Mouse (Mus musculus) heart, embryonic 16.5 days (tissue): Measurements from ENCODE around the gene Vsx2. TPM values are rescaled to one million over a fixed set of nuclear protein-coding genes. Genes with fewer than 3 reads are reported as not detected.

Source experiments
- ATAC-seq: fragments of 200-750 bp; cut with Nextera tagmentation; replicated peaks from 2 replicates; pipeline ENCODE4 v1.8.0; 2017; ENCODE audit warnings: moderate number of reproducible peaks; ENCODE audit not compliant: insufficient read depth, low FRiP score; ENCODE audit errors: extremely low read depth
- H3K27ac ChIP-seq: fragments of 300-500 bp; sonication (generic); 2 replicates; pipeline ENCODE4 v1.5.1; 2014; ENCODE audit warnings: mild to moderate bottlenecking, low read length, control low read depth, moderate library complexity
- H3K27me3 ChIP-seq: fragments of 300-500 bp; sonication (generic); 2 replicates; pipeline ENCODE4 v1.6.1; 2014; ENCODE audit warnings: low read length, mixed read lengths; ENCODE audit not compliant: control insufficient read depth, insufficient read depth
- H3K36me3 ChIP-seq: fragments of 300-500 bp; sonication (generic); 2 replicates; pipeline ENCODE4 v1.6.1; 2014; ENCODE audit not compliant: control insufficient read depth, insufficient read depth
- H3K4me1 ChIP-seq: fragments of 300-500 bp; sonication (generic); 2 replicates; pipeline ENCODE4 v1.6.1; 2014; ENCODE audit warnings: low read length, mixed read lengths; ENCODE audit not compliant: control insufficient read depth, insufficient read depth
- H3K4me2 ChIP-seq: fragments of 300-500 bp; sonication (generic); 2 replicates; pipeline ENCODE4 v1.6.1; 2014; ENCODE audit warnings: low read depth, mild to moderate bottlenecking, control low read depth, low read length
- H3K4me3 ChIP-seq: fragments of 300-500 bp; sonication (generic); 2 replicates; pipeline ENCODE4 v1.5.1; 2014; ENCODE audit warnings: mild to moderate bottlenecking, control low read depth, low read length
- H3K9ac ChIP-seq: fragments of 300-500 bp; sonication (generic); 2 replicates; pipeline ENCODE4 v1.6.1; 2014; ENCODE audit warnings: low read length, control low read depth
- H3K9me3 ChIP-seq: fragments of 300-500 bp; sonication (generic); replicated peaks from 2 replicates; pipeline ENCODE4 v1.6.1; 2016; ENCODE audit warnings: low read length; ENCODE audit not compliant: control insufficient read depth
- WGBS: fragments of 180-500 bp; shearing (Covaris S2); extraction: QIAGEN DNeasy Blood & Tissue Kit; methylation state at CpG from one replicate; pipeline ENCODE4 v1.1.7; 2014; 5-methylcytosine and 5-hydroxymethylcytosine counted together
- polyA plus RNA-seq: library from polyadenylated mRNA; unstranded; fragments of >200 nt; fragmentation: Nextera tagmentation; extraction: Ambion mirVana; gene quantifications from 2 replicates; pipeline ENCODE4 v1.2.1, GENCODE M21; 2015

Gene Vsx2
- polyA plus RNA-seq, 1 experiment from 2014 or later: not detected

- peak overlapping the region; percentile 36 for H3K4me3 ChIP-seq
- no peaks in the 10 kb centered on the region for H3K36me3 ChIP-seq
- H3K9ac ChIP-seq: no peak overlapping the region
- H3K27me3 ChIP-seq: peaks cover 73% of the 10 kb centered on the region
- ATAC-seq: no peak
- WGBS: 3% methylated on average over 34 of the region's 34 CpGs
- H3K27ac ChIP-seq: no peak overlapping the region
- no peaks in the 10 kb centered on the region for H3K9me3 ChIP-seq
- H3K4me1 ChIP-seq: peaks cover 20% of the 10 kb centered on the region
- no peak overlapping the region for H3K4me2 ChIP-seq
Observed at GRCm38 (mm10) chr12:84570694-84571415, 1.3 kb downstream of the Vsx2 start.

- H3K4me3 ChIP-seq: peak overlapping the region; percentile 14; the same call in 1 of the 2 replicates
- H3K9me3 ChIP-seq: no peaks in the 10 kb centered on the region
- H3K27ac ChIP-seq: no peak overlapping the region
- peaks cover 20% of the 10 kb centered on the region for H3K4me1 ChIP-seq
- ATAC-seq: no peak
- 0 out of 2 replicates have a peak overlapping the region, but pooled peaks have one; percentile 13 for H3K4me2 ChIP-seq
- peaks cover 75% of the 10 kb centered on the region for H3K27me3 ChIP-seq
- whole genome bisulfite sequencing: 2% methylated on average over 43 of the region's 43 CpGs
- no peak overlapping the region for H3K9ac ChIP-seq
- no peaks in the 10 kb centered on the region for H3K36me3 ChIP-seq
Observed at GRCm38 (mm10) chr12:84571466-84572340, 2.1 kb downstream of the Vsx2 start.

GRCm38 (mm10) chr12:84572341-84572720 lies 2.8 kb downstream of the Vsx2 start:
- no peak overlapping the region for H3K4me3 ChIP-seq
- peaks cover 20% of the 10 kb centered on the region for H3K4me1 ChIP-seq
- WGBS: 10% methylated on average over 7 of the region's 7 CpGs
- no peaks in the 10 kb centered on the region for H3K36me3 ChIP-seq
- H3K4me2 ChIP-seq: no peak overlapping the region
- no peak overlapping the region for H3K9ac ChIP-seq
- H3K9me3 ChIP-seq: no peaks in the 10 kb centered on the region
- no peak for ATAC-seq
- no peak overlapping the region for H3K27ac ChIP-seq
- H3K27me3 ChIP-seq: peaks cover 71% of the 10 kb centered on the region

GRCm38 (mm10) chr12:84573094-84573493 lies 3.5 kb downstream of the Vsx2 start:
- Histone ChIP-seq H3K4me3 (no peak overlapping the region), H3K4me1 (peaks cover 20% of the 10 kb centered on the region), H3K36me3 (no peaks in the 10 kb centered on the region), H3K9ac (no peak overlapping the region), H3K27me3 (peaks cover 67% of the 10 kb centered on the region), H3K4me2 (no peak overlapping the region), H3K27ac (no peak overlapping the region), H3K9me3 (no peaks in the 10 kb centered on the region)
- ATAC-seq: no peak
- 25% methylated on average over 7 of the region's 7 CpGs for WGBS

GRCm38 (mm10) chr12:84577768-84578439 lies 8.3 kb downstream of the Vsx2 start:
- Histone ChIP-seq H3K27ac (no peak overlapping the region), H3K4me2 (no peak overlapping the region), H3K4me1 (no peaks in the 10 kb centered on the region), H3K4me3 (no peak overlapping the region), H3K27me3 (peaks cover 24% of the 10 kb centered on the region), H3K9ac (no peak overlapping the region), H3K9me3 (no peaks in the 10 kb centered on the region), H3K36me3 (no peaks in the 10 kb centered on the region)
- 71% methylated on average over 11 of the region's 11 CpGs for WGBS
- no peak for ATAC-seq

GRCm38 (mm10) chr12:84578440-84578770 lies 8.8 kb downstream of the Vsx2 start:
- Histone ChIP-seq H3K9me3 (no peaks in the 10 kb centered on the region), H3K4me3 (no peak overlapping the region), H3K4me2 (no peak overlapping the region), H3K4me1 (no peaks in the 10 kb centered on the region), H3K36me3 (no peaks in the 10 kb centered on the region), H3K9ac (no peak overlapping the region), H3K27me3 (peaks cover 19% of the 10 kb centered on the region), H3K27ac (no peak overlapping the region)
- WGBS: 34% methylated on average over 5 of the region's 5 CpGs
- no peak for ATAC-seq

- Histone ChIP-seq H3K27ac (no peak overlapping the region), H3K4me3 (no peak overlapping the region), H3K27me3 (peaks cover 5% of the 10 kb centered on the region), H3K36me3 (no peaks in the 10 kb centered on the region), H3K4me1 (no peaks in the 10 kb centered on the region), H3K4me2 (no peak overlapping the region), H3K9ac (no peak overlapping the region), H3K9me3 (no peaks in the 10 kb centered on the region)
- 93% methylated on average over 2 of the region's 2 CpGs for WGBS
- no peak for ATAC-seq
Observed at GRCm38 (mm10) chr12:84581285-84581684, 11.7 kb downstream of the Vsx2 start.

GRCm38 (mm10) chr12:84589825-84590761 lies 20.5 kb downstream of the Vsx2 start:
- Histone ChIP-seq H3K4me1 (no peaks in the 10 kb centered on the region), H3K4me2 (peak overlapping the region; percentile 100), H3K27me3 (no peaks in the 10 kb centered on the region), H3K4me3 (peak overlapping the region; percentile 67), H3K9ac (peak overlapping the region; percentile 75), H3K36me3 (no peaks in the 10 kb centered on the region), H3K9me3 (no peaks in the 10 kb centered on the region), H3K27ac (no peak overlapping the region)
- ATAC-seq: no peak
- WGBS: 1% methylated on average over 54 of the region's 54 CpGs
